Mouse (Mus musculus) regulatory T cell (primary cell): ENCODE data around the gene Terb2.
"Not testable (repeated sequence)": the region's sequence is repeated elsewhere in the genome, so short reads cannot be mapped to it uniquely, and the experiment has no call there.

Experiments
- in situ Hi-C: fragments of 300-600 bp; cut with MboI, MseI; formaldehyde crosslinking; loops from one replicate; pipeline ENCODE4 v1.15.1; 2025; ENCODE audit warnings: high pct_unique_total_duplicates

Terb2 gene

GRCm38 (mm10) chr2:122161542-122161941 is 24.5 kb upstream of the Terb2 start:
- in situ Hi-C loops: no loop called here

GRCm38 (mm10) chr2:122162529-122162928 is 23.5 kb upstream of the Terb2 start:
- in situ Hi-C loops: no loop called here

- in situ Hi-C loops: no loop called here
These were observed 22.5 kb upstream of the Terb2 start for GRCm38 (mm10) chr2:122163430-122164195.

- in situ Hi-C loops: no loop called here
These were observed 21.8 kb upstream of the Terb2 start for GRCm38 (mm10) chr2:122164293-122164692.

GRCm38 (mm10) chr2:122171292-122171691 is 14.8 kb upstream of the Terb2 start:
- in situ Hi-C loops: no loop called here

- in situ Hi-C loops: no loop called here
These were observed 13.9 kb upstream of the Terb2 start for GRCm38 (mm10) chr2:122172188-122172587.

- in situ Hi-C loops: no loop called here
These were observed 5.8 kb upstream of the Terb2 start for GRCm38 (mm10) chr2:122180051-122180822.

GRCm38 (mm10) chr2:122185086-122185485 is 986 bp upstream of the Terb2 start:
- in situ Hi-C loops: no loop called here

- in situ Hi-C loops: no loop called here
These were observed 679 bp downstream of the Terb2 start for GRCm38 (mm10) chr2:122186751-122187150.

GRCm38 (mm10) chr2:122191849-122192248 is 5.8 kb downstream of the Terb2 start:
- in situ Hi-C loops: no loop called here

GRCm38 (mm10) chr2:122194509-122194929 is 8.4 kb downstream of the Terb2 start:
- in situ Hi-C loops: no loop called here

GRCm38 (mm10) chr2:122201501-122201900 is 15.4 kb downstream of the Terb2 start:
- in situ Hi-C loops: no loop called here

- in situ Hi-C loops: no loop called here
These were observed 20.5 kb downstream of the Terb2 start for GRCm38 (mm10) chr2:122206440-122207107.

- in situ Hi-C loops: no loop called here
These were observed 24.6 kb downstream of the Terb2 start for GRCm38 (mm10) chr2:122210534-122211228.

GRCm38 (mm10) chr2:122217075-122217474 is 31.0 kb downstream of the Terb2 start:
- in situ Hi-C loops: not testable (repeated sequence)

GRCm38 (mm10) chr2:122218234-122218633 is 32.2 kb downstream of the Terb2 start:
- in situ Hi-C loops: no loop called here

GRCm38 (mm10) chr2:122221378-122221777 is 35.3 kb downstream of the Terb2 start:
- in situ Hi-C loops: no loop called here

GRCm38 (mm10) chr2:122221798-122222197 is 35.7 kb downstream of the Terb2 start:
- in situ Hi-C loops: no loop called here

GRCm38 (mm10) chr2:122222272-122222671 is 36.2 kb downstream of the Terb2 start:
- in situ Hi-C loops: no loop called here

- in situ Hi-C loops: no loop called here
These were observed 37.6 kb downstream of the Terb2 start for GRCm38 (mm10) chr2:122223654-122224053.

- in situ Hi-C loops: no loop called here
These were observed 44.3 kb downstream of the Terb2 start for GRCm38 (mm10) chr2:122230395-122230794.

GRCm38 (mm10) chr2:122231616-122232015 is 45.5 kb downstream of the Terb2 start:
- in situ Hi-C loops: no loop called here
